Mouse (Mus musculus) adrenal gland, postnatal 4 days (tissue): ENCODE results near the gene Rtn3. TPM values are rescaled to one million over a fixed set of nuclear protein-coding genes. Genes with fewer than 3 reads are reported as not detected.
"Not testable (repeated sequence)": the region's sequence is repeated elsewhere in the genome, so short reads cannot be mapped to it uniquely, and the experiment has no call there.

Source experiments
- DNase-seq, 2 experiments: peaks; one replicate each; pipeline ENCODE4 v3.0.0; 2021 to 2022; ENCODE audit warnings: low spot score in 2 of 2, mixed read lengths in 2 of 2
- long read RNA-seq, 2 experiments: library from polyadenylated mRNA; stranded (forward); transcript quantifications; one replicate each; pipeline ENCODE4 v2.0.0; 2021
- total RNA-seq, 2 experiments: library from RNA; stranded (reverse); gene quantifications; 2 replicates each; pipeline ENCODE4 v1.2.3; 2021

The Rtn3 gene
- total RNA-seq: 100 to 1,000 TPM; 130 to 147 TPM
- long read RNA-seq, experiment 1, transcript Rtn3-203 (7 exons, 2,762 nt): major isoform, 89 of 101 reads
- long read RNA-seq, experiment 1, partial matches to known transcripts: 3 of 101 reads
- long read RNA-seq, experiment 1, other reads (novel, unspliced or antisense): 9 of 101 reads
- long read RNA-seq, experiment 2, transcript Rtn3-203 (7 exons, 2,762 nt): major isoform, 231 of 256 reads
- long read RNA-seq, experiment 2, partial matches to known transcripts: 3 of 256 reads
- long read RNA-seq, experiment 2, other reads (novel, unspliced or antisense): 22 of 256 reads

GRCm38 (mm10) chr19:7482599-7483511 is at the start of gene Rtn3:
Gene Rtn3, minus strand, starts transcription at chr19:7483281.
- peak; percentile 92 to 94 for DNase-seq

GRCm38 (mm10) chr19:7531906-7532305 is 48.8 kb upstream of the Rtn3 start:
- DNase-seq: no peak

- DNase-seq: peak in 1 of 2 experiments; percentile 26
Observed at GRCm38 (mm10) chr19:7528639-7529428, 45.8 kb upstream of the Rtn3 start.

GRCm38 (mm10) chr19:7524879-7525278 is 41.8 kb upstream of the Rtn3 start:
- no peak for DNase-seq

GRCm38 (mm10) chr19:7523781-7524180 is 40.7 kb upstream of the Rtn3 start:
- no peak for DNase-seq

GRCm38 (mm10) chr19:7523292-7523691 is 40.2 kb upstream of the Rtn3 start:
- no peak for DNase-seq

- no peak for DNase-seq
Observed at GRCm38 (mm10) chr19:7522856-7523255, 39.8 kb upstream of the Rtn3 start.

- no peak for DNase-seq
Observed at GRCm38 (mm10) chr19:7521619-7522018, 38.5 kb upstream of the Rtn3 start.

- no peak for DNase-seq
Observed at GRCm38 (mm10) chr19:7516437-7516836, 33.4 kb upstream of the Rtn3 start.

GRCm38 (mm10) chr19:7508026-7508425 is 24.9 kb upstream of the Rtn3 start:
- DNase-seq: no peak

GRCm38 (mm10) chr19:7506321-7506720 is 23.2 kb upstream of the Rtn3 start:
- no peak for DNase-seq

GRCm38 (mm10) chr19:7502432-7502831 is 19.4 kb upstream of the Rtn3 start:
- DNase-seq: no peak

GRCm38 (mm10) chr19:7500701-7501100 is 17.6 kb upstream of the Rtn3 start:
- no peak for DNase-seq

GRCm38 (mm10) chr19:7498816-7499215 is 15.7 kb upstream of the Rtn3 start:
- DNase-seq: no peak

GRCm38 (mm10) chr19:7496070-7496469 is 13.0 kb upstream of the Rtn3 start:
- not testable (repeated sequence) for DNase-seq

GRCm38 (mm10) chr19:7495221-7496038 is 12.3 kb upstream of the Rtn3 start:
- DNase-seq: no peak

- peak; percentile 83 to 88 for DNase-seq
Observed at GRCm38 (mm10) chr19:7494187-7495015, 11.3 kb upstream of the Rtn3 start.

- DNase-seq: no peak
Observed at GRCm38 (mm10) chr19:7493352-7494186, 10.5 kb upstream of the Rtn3 start, which contains the start of gene Atl3. Gene Atl3, plus strand, starts transcription at chr19:7494040.

- DNase-seq: no peak
Observed at GRCm38 (mm10) chr19:7492682-7493081, 9.6 kb upstream of the Rtn3 start.
